Mouse (Mus musculus): ENCODE data around the gene Mdm4. TPM values are rescaled to one million over a fixed set of nuclear protein-coding genes. Genes with fewer than 3 reads are reported as not detected.

The Mdm4 gene
- polyA plus RNA-seq, 1 experiment, result 24.5 TPM

DNA sequence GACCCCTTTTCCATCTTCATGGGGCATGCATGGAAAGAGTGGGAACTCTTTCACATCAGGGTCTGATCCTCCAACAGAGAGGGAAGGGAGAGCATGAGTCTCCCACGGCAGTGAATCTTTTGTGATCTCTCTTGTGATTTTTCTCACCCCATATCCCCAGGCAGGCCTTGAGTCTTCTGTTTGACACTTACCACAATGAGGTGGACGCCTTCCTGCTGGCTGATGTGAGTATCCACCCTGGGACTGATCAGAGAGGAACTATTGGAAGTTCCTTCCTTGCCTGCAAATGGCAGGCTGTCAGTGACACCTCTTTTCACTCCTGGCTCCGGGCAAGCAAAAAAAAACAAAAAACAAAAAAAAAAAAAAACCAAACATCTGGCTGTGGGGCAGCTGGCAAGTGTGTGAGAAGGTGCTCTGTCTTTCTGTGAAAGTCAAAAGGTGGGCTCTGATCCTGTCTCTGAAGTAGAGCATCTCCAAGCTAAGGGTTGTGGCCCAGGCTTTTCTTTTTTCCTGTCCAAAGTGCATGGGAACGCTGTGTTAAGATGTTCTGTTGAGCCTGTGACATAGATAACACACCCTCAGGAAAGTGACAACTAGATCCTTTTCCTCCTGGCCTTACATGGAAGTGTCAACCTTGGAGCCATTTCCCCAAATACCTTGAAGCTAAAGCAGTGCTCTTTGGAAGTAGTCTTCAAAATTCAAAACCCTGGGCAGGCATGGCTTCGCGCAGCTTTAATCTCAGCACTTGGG is 45.5 kb upstream of the Mdm4 start:
- H3K4me1 ChIP-seq (ENCODE audit: control insufficient read depth, insufficient read depth, low read length), result peaks cover 5% of the 10 kb centered on the region; the same call in 1 of the 2 replicates
- H3K36me3 ChIP-seq (ENCODE audit: control insufficient read depth, insufficient read depth, low read length), result no peaks in the 10 kb centered on the region
- H3K27ac ChIP-seq (ENCODE audit: insufficient read depth, low read depth, low read length), result no peak overlapping the region; the same call in 1 of the 2 replicates
- DNase-seq, result peak; percentile 42
- TF ChIP-seq POLR2A (IDR thresholded peaks at IDR 0.05; ENCODE audit: low read depth, low read length), result no peak
- TF ChIP-seq CTCF (conservative IDR thresholded peaks at IDR 0.05; ENCODE audit: insufficient read depth, insufficient read length, low read depth, low read length), result no peak
- WGBS, result 75% methylated on average over 6 of the region's 6 CpGs
- no peaks in the 10 kb centered on the region for H3K27me3 ChIP-seq (replicated peaks; ENCODE audit: control insufficient read depth, insufficient read depth, low read length)
- H3K4me3 ChIP-seq (ENCODE audit: insufficient read depth, low read depth, low read length), result no peak overlapping the region

GRCm38 (mm10) chr1:133074541-133074940 is 44.2 kb upstream of the Mdm4 start:
- Histone ChIP-seq H3K27ac (ENCODE audit: insufficient read depth, low read depth, low read length) (no peak overlapping the region), H3K4me3 (ENCODE audit: insufficient read depth, low read depth, low read length) (no peak overlapping the region), H3K4me1 (ENCODE audit: control insufficient read depth, insufficient read depth, low read length) (peaks cover 5% of the 10 kb centered on the region; the same call in 1 of the 2 replicates), H3K27me3 (replicated peaks; ENCODE audit: control insufficient read depth, insufficient read depth, low read length) (no peaks in the 10 kb centered on the region), H3K36me3 (ENCODE audit: control insufficient read depth, insufficient read depth, low read length) (no peaks in the 10 kb centered on the region)
- TF ChIP-seq CTCF (conservative IDR thresholded peaks at IDR 0.05; ENCODE audit: insufficient read depth, insufficient read length, low read depth, low read length), result no peak
- no peak for TF ChIP-seq POLR2A (IDR thresholded peaks at IDR 0.05; ENCODE audit: low read depth, low read length)
- WGBS, result 92% methylated on average over 13 of the region's 13 CpGs
- DNase-seq, result no peak

DNA sequence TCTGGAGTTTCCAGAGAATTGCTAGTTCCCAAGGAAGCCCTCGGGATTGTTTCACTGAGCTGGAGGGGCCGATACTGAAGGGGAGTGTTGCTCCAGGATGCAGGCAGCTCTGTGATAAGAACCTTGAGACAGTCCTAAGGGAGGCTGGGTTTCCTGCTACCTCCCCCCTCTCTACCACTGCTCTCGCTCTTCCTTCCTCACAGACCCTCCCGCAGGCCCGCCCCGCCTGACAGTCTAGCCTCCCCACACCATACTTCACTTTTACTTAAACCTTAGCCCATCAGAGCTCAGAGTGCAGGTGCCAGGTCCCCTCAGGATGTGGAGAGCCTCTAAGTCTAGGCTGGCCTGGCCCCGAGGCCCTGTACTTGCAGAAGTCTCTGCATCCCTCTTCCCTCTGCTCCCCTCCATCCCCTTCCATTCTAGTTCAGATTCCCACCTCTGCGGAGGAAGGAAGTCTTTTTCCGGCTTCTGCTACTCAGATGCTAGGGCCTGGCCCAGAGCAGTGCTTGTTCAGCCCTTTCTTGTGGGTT is 43.0 kb upstream of the Mdm4 start:
- TF ChIP-seq POLR2A (IDR thresholded peaks at IDR 0.05; ENCODE audit: low read depth, low read length) (peak; percentile 17), CTCF (conservative IDR thresholded peaks at IDR 0.05; ENCODE audit: insufficient read depth, insufficient read length, low read depth, low read length) (no peak)
- Histone ChIP-seq H3K27ac (ENCODE audit: insufficient read depth, low read depth, low read length) (peak overlapping the region; percentile 89), H3K27me3 (replicated peaks; ENCODE audit: control insufficient read depth, insufficient read depth, low read length) (no peaks in the 10 kb centered on the region), H3K4me3 (ENCODE audit: insufficient read depth, low read depth, low read length) (no peak overlapping the region), H3K36me3 (ENCODE audit: control insufficient read depth, insufficient read depth, low read length) (no peaks in the 10 kb centered on the region), H3K4me1 (ENCODE audit: control insufficient read depth, insufficient read depth, low read length) (peaks cover 5% of the 10 kb centered on the region; the same call in 1 of the 2 replicates)
- DNase-seq, result peak; percentile 69
- 65% methylated on average over 9 of the region's 9 CpGs for WGBS

DNA sequence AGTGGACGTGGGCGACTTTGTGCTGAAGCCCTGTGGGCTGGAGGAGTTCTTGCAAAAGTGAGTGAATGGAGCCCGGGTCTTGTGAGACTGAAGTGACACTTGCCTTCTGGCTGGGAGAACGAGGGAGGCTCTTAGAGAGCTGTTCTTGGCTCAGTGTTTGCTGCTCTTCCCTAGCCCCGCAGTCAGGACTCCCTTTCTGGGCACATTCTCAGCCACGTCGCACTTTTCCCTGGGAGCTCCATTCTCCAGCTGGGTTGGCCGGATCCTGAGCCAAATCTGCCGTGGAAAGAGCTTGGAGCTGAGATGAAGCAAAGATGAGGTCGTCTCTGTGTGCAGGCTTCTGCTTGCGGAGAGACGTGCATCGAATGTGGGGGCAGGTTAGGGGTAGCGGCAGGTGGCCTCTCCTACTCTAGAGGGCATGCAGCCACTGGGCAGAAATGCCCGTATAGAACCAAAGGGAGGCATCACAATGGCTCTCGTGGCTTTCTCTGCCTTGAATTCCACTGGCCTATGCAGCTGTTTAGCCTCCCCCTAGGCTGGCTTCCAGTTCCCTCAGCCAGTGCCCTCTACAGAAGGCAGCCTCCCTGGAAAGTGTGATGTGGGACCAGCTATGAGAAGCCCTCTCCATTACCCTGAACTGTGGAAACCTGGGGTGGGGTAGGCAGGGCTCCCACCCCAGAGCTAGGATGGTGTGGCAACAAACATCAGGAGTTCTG is 41.5 kb upstream of the Mdm4 start:
- Histone ChIP-seq H3K4me1 (ENCODE audit: control insufficient read depth, insufficient read depth, low read length) (peaks cover 5% of the 10 kb centered on the region; the same call in 1 of the 2 replicates), H3K36me3 (ENCODE audit: control insufficient read depth, insufficient read depth, low read length) (no peaks in the 10 kb centered on the region), H3K27me3 (replicated peaks; ENCODE audit: control insufficient read depth, insufficient read depth, low read length) (no peaks in the 10 kb centered on the region), H3K4me3 (ENCODE audit: insufficient read depth, low read depth, low read length) (no peak overlapping the region), H3K27ac (ENCODE audit: insufficient read depth, low read depth, low read length) (0 out of 2 replicates have a peak overlapping the region, but pooled peaks have one; percentile 19)
- no peak for DNase-seq
- no peak for TF ChIP-seq CTCF (conservative IDR thresholded peaks at IDR 0.05; ENCODE audit: insufficient read depth, insufficient read length, low read depth, low read length)
- TF ChIP-seq POLR2A (IDR thresholded peaks at IDR 0.05; ENCODE audit: low read depth, low read length), result no peak
- WGBS, result 77% methylated on average over 16 of the region's 16 CpGs

GRCm38 (mm10) chr1:133070157-133070556 is 39.8 kb upstream of the Mdm4 start:
- no peaks in the 10 kb centered on the region for H3K27me3 ChIP-seq (replicated peaks; ENCODE audit: control insufficient read depth, insufficient read depth, low read length)
- DNase-seq, result peak; percentile 34
- WGBS, result 58% methylated on average over 5 of the region's 5 CpGs

DNA sequence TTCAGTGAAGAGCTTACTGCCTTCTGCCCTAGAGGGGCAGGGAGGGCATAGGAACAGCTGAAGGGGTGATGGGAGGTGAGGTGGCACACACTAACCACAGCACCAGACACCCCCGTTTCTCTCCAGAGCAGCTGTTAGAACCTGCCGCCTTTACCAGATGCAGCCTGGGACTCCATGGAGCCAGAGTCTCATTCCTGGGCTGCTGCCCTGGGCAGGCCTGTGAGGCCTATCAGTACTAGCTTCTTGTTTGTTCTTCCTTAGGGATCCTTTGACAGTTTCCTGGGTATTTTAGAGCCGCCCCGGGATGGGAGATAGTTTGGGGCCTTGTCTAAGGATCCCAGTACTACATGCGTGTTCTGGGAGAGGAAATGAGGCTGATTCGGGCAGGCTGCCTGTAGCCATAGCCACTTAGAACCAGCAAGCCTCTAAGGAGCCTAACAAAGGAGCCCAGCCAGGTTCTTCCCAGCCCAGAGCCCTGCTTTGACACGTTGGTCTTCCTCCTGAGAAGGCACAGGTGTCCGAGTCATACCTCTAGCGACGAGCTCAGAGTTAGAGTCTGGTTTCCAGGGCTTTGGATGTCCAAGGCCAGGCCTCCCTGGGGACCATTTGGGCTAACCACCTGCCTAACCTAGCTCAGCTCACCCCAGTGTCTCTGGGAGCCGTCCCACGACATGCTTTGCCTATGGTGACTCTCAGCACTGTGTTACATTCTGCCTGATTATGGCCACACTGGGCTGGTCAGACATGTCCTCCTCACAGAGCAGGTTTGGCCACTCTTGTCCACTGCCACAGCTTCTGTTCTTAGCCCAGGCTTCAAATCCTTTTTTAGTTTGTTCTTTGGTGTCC is 39.1 kb upstream of the Mdm4 start:
- H3K36me3 ChIP-seq (ENCODE audit: control insufficient read depth, insufficient read depth, low read length), result no peaks in the 10 kb centered on the region
- no peak overlapping the region for H3K4me3 ChIP-seq (ENCODE audit: insufficient read depth, low read depth, low read length)
- H3K27ac ChIP-seq (ENCODE audit: insufficient read depth, low read depth, low read length), result 0 out of 2 replicates have a peak overlapping the region, but pooled peaks have one; percentile 11
- WGBS, result 73% methylated on average over 12 of the region's 12 CpGs
- peaks cover 3% of the 10 kb centered on the region; the same call in 1 of the 2 replicates for H3K4me1 ChIP-seq (ENCODE audit: control insufficient read depth, insufficient read depth, low read length)
- no peak for TF ChIP-seq POLR2A (IDR thresholded peaks at IDR 0.05; ENCODE audit: low read depth, low read length)
- TF ChIP-seq CTCF (conservative IDR thresholded peaks at IDR 0.05; ENCODE audit: insufficient read depth, insufficient read length, low read depth, low read length), result no peak
- no peaks in the 10 kb centered on the region for H3K27me3 ChIP-seq (replicated peaks; ENCODE audit: control insufficient read depth, insufficient read depth, low read length)
- DNase-seq, result peak; percentile 14

More at GRCm38 (mm10) chr1:133070157-133070556, 39.8 kb upstream of the Mdm4 start:
- TF ChIP-seq POLR2A (IDR thresholded peaks at IDR 0.05; ENCODE audit: low read depth, low read length), result no peak
- Histone ChIP-seq H3K27ac (ENCODE audit: insufficient read depth, low read depth, low read length) (0 out of 2 replicates have a peak overlapping the region, but pooled peaks have one; percentile 11), H3K4me1 (ENCODE audit: control insufficient read depth, insufficient read depth, low read length) (peaks cover 5% of the 10 kb centered on the region; the same call in 1 of the 2 replicates), H3K4me3 (ENCODE audit: insufficient read depth, low read depth, low read length) (no peak overlapping the region), H3K36me3 (ENCODE audit: control insufficient read depth, insufficient read depth, low read length) (no peaks in the 10 kb centered on the region)

Measured in kidney, adult 2 months (tissue).